Mouse (Mus musculus): ENCODE data around the gene Dlg2. TPM values are rescaled to one million over a fixed set of nuclear protein-coding genes. Genes with fewer than 3 reads are reported as not detected.

The Dlg2 gene
- polyA plus RNA-seq (2016; fragmentation: Nextera tagmentation; extraction: Ambion mirVana) = 8.0 and 8.1 TPM in 2 replicates

GRCm38 (mm10) chr7:90476313-90477245, at the start of gene Dlg2:
Dlg2 (plus strand) TSS chr7:90476672.
- ATAC-seq (ENCODE audit: low FRiP score, low read depth) = peak; percentile 82
- Histone ChIP-seq H3K27ac (peak within 1 kb of the TSS; percentile 63; the same call in 1 of the 2 replicates), H3K4me2 (replicated peaks) (peak within 1 kb of the TSS; percentile 78), H3K4me3 (peak within 1 kb of the TSS; percentile 62), H3K9ac (peak within 1 kb of the TSS; percentile 63), H3K36me3 (no peaks in the 10 kb centered on the region), H3K4me1 (peaks cover 12% of the 10 kb centered on the region), H3K9me3 (no peaks in the 10 kb centered on the region), H3K27me3 (replicated peaks) (no peaks in the 10 kb centered on the region)
- WGBS = under 1% methylated on average over 32 of the region's 32 CpGs

GRCm38 (mm10) chr7:90427006-90427405, 49.5 kb upstream of the Dlg2 start:
- no peaks in the 10 kb centered on the region for H3K36me3 ChIP-seq
- peaks cover 4% of the 10 kb centered on the region; the same call in 1 of the 2 replicates for H3K4me1 ChIP-seq
- ATAC-seq (ENCODE audit: low FRiP score, low read depth) = no peak
- no peaks in the 10 kb centered on the region for H3K27me3 ChIP-seq (replicated peaks)
- H3K9me3 ChIP-seq = no peaks in the 10 kb centered on the region
- H3K27ac ChIP-seq = no peak overlapping the region
- WGBS = 70% methylated on average over 9 of the region's 9 CpGs
- H3K9ac ChIP-seq = peak overlapping the region; percentile 38; the same call in 1 of the 2 replicates
- peak overlapping the region; percentile 73 for H3K4me2 ChIP-seq (replicated peaks)
- H3K4me3 ChIP-seq = 0 out of 2 replicates have a peak overlapping the region, but pooled peaks have one; percentile 31

DNA sequence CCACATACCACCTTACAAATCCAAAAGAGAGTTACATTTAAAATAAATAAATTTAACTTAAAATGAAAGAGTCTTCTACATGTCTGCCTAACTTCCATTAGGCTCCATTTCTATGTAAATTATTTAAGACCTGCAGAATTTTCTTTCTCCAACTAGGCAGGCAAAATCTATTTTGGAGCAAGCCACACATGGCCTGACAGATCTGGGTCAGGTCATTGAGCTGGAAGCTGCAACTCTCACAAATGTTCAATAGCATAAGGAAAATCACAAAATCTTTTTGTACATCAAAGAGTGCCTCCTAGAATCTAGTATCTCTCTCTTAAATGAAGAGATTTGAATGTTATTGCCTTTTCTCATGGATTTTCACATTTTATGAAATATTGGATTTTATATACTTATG, 44.3 kb upstream of the Dlg2 start:
- no peak overlapping the region for H3K4me2 ChIP-seq (replicated peaks)
- H3K9ac ChIP-seq = no peak overlapping the region
- H3K4me3 ChIP-seq = no peak overlapping the region
- peaks cover 2% of the 10 kb centered on the region; the same call in 1 of the 2 replicates for H3K4me1 ChIP-seq
- ATAC-seq (ENCODE audit: low FRiP score, low read depth) = no peak
- H3K27me3 ChIP-seq (replicated peaks) = no peaks in the 10 kb centered on the region
- H3K36me3 ChIP-seq = no peaks in the 10 kb centered on the region
- H3K9me3 ChIP-seq = no peaks in the 10 kb centered on the region
- no peak overlapping the region for H3K27ac ChIP-seq

DNA sequence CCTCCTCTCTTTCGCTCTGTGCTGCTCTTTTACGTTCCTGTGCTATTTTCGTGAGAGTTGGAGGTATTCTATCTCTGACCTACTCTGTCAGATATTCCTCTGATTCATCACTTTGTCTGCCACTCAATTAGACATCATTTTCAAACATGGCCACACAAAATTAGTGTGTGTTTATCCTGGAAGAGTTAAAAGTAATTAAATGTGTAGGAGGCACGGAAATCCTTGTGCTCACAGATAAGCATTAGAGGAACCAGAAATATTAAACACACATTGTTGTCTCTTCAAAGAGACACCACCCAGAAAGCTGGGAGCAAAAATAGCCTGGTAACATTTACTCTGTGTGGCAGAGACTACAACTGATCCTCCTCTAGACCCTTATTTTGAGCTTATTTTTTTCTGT, 36.4 kb upstream of the Dlg2 start:
- WGBS = 93% methylated on average over 4 of the region's 4 CpGs
- Histone ChIP-seq H3K9me3 (no peaks in the 10 kb centered on the region), H3K4me1 (peaks cover 3% of the 10 kb centered on the region; the same call in 1 of the 2 replicates), H3K27me3 (replicated peaks) (no peaks in the 10 kb centered on the region), H3K4me3 (no peak overlapping the region), H3K4me2 (replicated peaks) (no peak overlapping the region), H3K9ac (no peak overlapping the region), H3K27ac (no peak overlapping the region), H3K36me3 (no peaks in the 10 kb centered on the region)
- ATAC-seq (ENCODE audit: low FRiP score, low read depth) = no peak

DNA sequence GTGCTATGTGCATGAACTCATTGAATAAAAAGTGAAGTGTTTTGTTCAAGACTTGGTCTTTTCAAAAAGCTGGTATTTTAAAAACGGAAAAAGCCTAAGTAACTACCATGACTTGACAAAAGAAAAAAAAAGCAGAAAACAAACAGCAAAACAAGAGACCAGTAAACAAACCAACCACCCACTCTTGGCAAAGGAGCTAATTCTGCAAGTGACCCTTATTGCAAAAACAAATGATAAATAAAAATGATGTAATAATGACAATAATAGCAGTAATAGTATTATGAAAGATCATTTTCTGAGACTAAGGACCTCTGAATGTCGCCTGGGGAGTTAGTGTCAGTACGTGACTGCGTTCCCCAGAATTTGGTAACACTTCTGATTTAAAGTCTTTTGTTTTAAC, 34.4 kb upstream of the Dlg2 start:
- Histone ChIP-seq H3K4me3 (peak overlapping the region; percentile 97), H3K4me1 (peaks cover 9% of the 10 kb centered on the region), H3K4me2 (replicated peaks) (peak overlapping the region; percentile 55), H3K27me3 (replicated peaks) (no peaks in the 10 kb centered on the region), H3K36me3 (no peaks in the 10 kb centered on the region), H3K27ac (no peak overlapping the region), H3K9me3 (no peaks in the 10 kb centered on the region), H3K9ac (peak overlapping the region; percentile 99)
- peak; percentile 8; the same call in 1 of the 2 replicates for ATAC-seq (ENCODE audit: low FRiP score, low read depth)
- 15% methylated on average over 4 of the region's 4 CpGs for WGBS

- Histone ChIP-seq H3K9ac (peak within 1 kb of the TSS; percentile 99), H3K4me3 (peak within 1 kb of the TSS; percentile 97), H3K9me3 (no peaks in the 10 kb centered on the region), H3K27me3 (replicated peaks) (no peaks in the 10 kb centered on the region), H3K27ac (peak within 1 kb of the TSS; percentile 98), H3K36me3 (peaks cover 3% of the 10 kb centered on the region; the same call in 1 of the 2 replicates), H3K4me2 (replicated peaks) (peak within 1 kb of the TSS; percentile 93), H3K4me1 (peaks cover 9% of the 10 kb centered on the region)
- WGBS = under 1% methylated on average over 54 of the region's 54 CpGs
- peak; percentile 95 for ATAC-seq (ENCODE audit: low FRiP score, low read depth)
These were observed 33.9 kb upstream of the Dlg2 start, which contains the start of gene Crebzf for GRCm38 (mm10) chr7:90442518-90443080. Crebzf (plus strand) TSS chr7:90442729.

- H3K4me2 ChIP-seq (replicated peaks) = peak overlapping the region; percentile 93
- H3K4me3 ChIP-seq = peak overlapping the region; percentile 97
- WGBS = under 1% methylated on average over 123 of the region's 123 CpGs
- peak; percentile 82 for ATAC-seq (ENCODE audit: low FRiP score, low read depth)
- peak overlapping the region; percentile 99 for H3K9ac ChIP-seq
- no peaks in the 10 kb centered on the region for H3K27me3 ChIP-seq (replicated peaks)
- peak overlapping the region; percentile 98 for H3K27ac ChIP-seq
- peaks cover 9% of the 10 kb centered on the region for H3K4me1 ChIP-seq
- peaks cover 3% of the 10 kb centered on the region; the same call in 1 of the 2 replicates for H3K36me3 ChIP-seq
- H3K9me3 ChIP-seq = no peaks in the 10 kb centered on the region
These were observed 33.1 kb upstream of the Dlg2 start for GRCm38 (mm10) chr7:90443101-90444091.

DNA sequence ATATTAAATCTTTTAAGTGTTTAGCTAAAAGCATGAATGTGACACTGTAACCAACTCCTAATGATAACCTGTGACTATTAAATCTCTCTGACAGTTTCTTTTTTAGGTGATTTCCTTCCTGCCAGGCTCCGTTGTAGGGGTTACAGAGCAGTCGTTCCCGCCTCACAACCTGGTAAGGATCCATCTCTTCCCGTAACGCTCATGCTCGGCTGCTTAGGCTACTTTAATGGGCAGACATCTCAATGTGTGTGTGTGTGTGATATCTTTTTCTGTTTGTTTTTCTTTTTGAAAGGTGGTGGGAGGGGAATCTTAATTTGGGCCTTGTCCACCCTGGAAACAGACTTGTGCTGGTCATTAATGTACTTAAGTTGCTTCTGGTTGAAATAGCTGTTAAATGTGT, 32.3 kb upstream of the Dlg2 start:
- Histone ChIP-seq H3K4me1 (peaks cover 9% of the 10 kb centered on the region), H3K27ac (no peak overlapping the region), H3K4me2 (replicated peaks) (peak overlapping the region; percentile 93), H3K4me3 (peak overlapping the region; percentile 97), H3K9ac (peak overlapping the region; percentile 99), H3K27me3 (replicated peaks) (no peaks in the 10 kb centered on the region), H3K36me3 (peaks cover 5% of the 10 kb centered on the region; the same call in 1 of the 2 replicates), H3K9me3 (no peaks in the 10 kb centered on the region)
- WGBS = 0% methylated on average over 6 of the region's 6 CpGs
- no peak for ATAC-seq (ENCODE audit: low FRiP score, low read depth)

DNA sequence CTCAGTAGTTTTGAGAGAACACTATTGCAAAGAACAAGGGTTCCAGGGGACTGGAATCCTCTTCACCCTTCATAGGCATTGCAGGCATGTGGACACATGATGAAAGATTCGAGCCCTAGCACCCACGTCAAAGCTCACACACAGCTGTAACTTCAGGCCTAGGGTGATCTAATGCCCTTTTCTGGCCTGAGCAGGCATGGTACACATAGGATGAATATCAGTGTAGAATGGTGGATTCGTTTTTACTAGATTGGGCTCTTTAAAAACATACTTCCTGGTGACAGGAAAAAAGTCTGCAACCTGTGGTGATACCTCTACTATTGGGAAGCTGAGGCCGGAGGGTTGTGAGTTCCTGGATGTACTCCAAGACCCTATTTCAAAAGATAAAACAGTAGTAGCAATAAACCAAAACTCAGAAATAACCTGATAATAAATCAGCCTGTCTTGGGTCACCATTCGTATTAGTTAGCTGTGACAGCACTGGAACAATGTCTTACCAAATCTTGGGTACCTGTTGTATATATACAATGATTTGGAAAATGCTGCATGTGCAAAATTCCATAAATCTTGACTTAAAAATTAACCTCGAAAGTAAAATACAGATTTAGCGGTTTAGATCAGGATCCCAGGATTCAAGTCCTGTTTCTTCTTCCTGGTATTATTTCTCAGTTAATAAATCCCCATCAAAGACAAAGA, 20.2 kb upstream of the Dlg2 start:
- Histone ChIP-seq H3K36me3 (peaks cover 21% of the 10 kb centered on the region), H3K9ac (peak overlapping the region; percentile 79), H3K4me2 (replicated peaks) (peak overlapping the region; percentile 64), H3K4me1 (peaks cover 8% of the 10 kb centered on the region), H3K27me3 (replicated peaks) (no peaks in the 10 kb centered on the region), H3K4me3 (peak overlapping the region; percentile 74), H3K27ac (no peak overlapping the region), H3K9me3 (no peaks in the 10 kb centered on the region)
- 29% methylated on average over 7 of the region's 7 CpGs for WGBS
- ATAC-seq (ENCODE audit: low FRiP score, low read depth) = no peak

- H3K9ac ChIP-seq = peak within 1 kb of the TSS; percentile 79
- H3K4me2 ChIP-seq (replicated peaks) = peak within 1 kb of the TSS; percentile 64
- peak; percentile 99 for ATAC-seq (ENCODE audit: low FRiP score, low read depth)
- WGBS = under 1% methylated on average over 41 of the region's 41 CpGs
- H3K27ac ChIP-seq = peak within 1 kb of the TSS; percentile 72
- H3K9me3 ChIP-seq = no peaks in the 10 kb centered on the region
- H3K36me3 ChIP-seq = peaks cover 15% of the 10 kb centered on the region
- H3K27me3 ChIP-seq (replicated peaks) = no peaks in the 10 kb centered on the region
- peak within 1 kb of the TSS; percentile 74 for H3K4me3 ChIP-seq
- H3K4me1 ChIP-seq = peaks cover 8% of the 10 kb centered on the region
These were observed 19.5 kb upstream of the Dlg2 start, which contains the start of gene Tmem126a for GRCm38 (mm10) chr7:90456845-90457468. Tmem126a (minus strand) TSS chr7:90457229.

Data from neural tube, embryonic 12.5 days (tissue).